Mouse (Mus musculus): Measurements from ENCODE around the gene Trmt10a.
"Not testable (repeated sequence)": the region's sequence is repeated elsewhere in the genome, so short reads cannot be mapped to it uniquely, and the experiment has no call there.

Trmt10a gene

DNA sequence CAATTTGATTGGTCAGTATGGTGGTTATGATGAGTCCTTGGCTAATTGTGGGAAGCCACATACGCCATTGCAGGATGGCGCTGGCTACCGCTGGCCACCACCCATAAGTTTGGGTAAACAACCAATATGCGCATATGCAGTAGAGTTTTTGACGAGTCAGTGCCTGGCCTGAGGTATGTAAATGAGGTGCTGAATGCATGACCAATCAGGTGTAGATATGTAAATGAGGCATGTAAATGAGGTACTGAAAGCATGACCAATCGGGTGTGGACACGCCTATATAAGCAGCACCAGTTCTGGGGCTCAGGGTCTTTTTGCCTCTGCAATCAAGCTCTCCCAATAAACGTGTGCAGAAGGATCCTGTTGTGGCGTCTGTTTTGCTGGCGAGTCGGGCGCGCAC lies 5.1 kb upstream of the Trmt10a start:
- not testable (repeated sequence) for DNase-seq

GRCm38 (mm10) chr3:138139663-138140062 lies 3.6 kb upstream of the Trmt10a start:
- DNase-seq = no peak

- peak; percentile 20 to 35 for DNase-seq
Measured at GRCm38 (mm10) chr3:138142052-138142732, 1.1 kb upstream of the Trmt10a start.

DNA sequence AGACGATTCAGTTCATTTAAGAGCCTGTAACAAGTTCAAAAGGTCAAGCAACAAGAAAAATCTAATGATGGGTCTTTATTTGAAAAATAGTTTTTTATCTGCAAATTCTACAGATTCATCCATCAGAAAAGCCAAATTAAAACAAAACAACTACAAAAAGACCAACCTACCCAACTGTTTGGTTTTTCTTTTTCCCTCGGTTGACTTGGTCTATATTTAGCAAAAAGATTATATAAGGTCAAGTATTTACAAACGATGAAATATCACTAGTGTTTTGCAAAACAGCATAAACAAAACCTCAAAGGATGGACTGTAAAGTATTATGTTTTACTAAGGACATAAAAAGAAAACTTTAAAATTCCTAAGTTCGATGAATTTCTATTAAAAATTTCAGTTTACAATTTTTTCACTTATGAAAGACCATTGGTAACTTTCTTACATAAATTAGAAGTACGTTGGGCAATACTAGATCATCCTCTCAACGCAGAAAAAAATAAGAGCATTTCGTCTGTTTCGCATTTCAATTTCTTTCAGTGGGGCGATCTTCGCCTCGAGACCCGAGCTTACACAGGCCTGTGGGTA lies 424 bp upstream of the Trmt10a start:
- DNase-seq = no peak

DNA sequence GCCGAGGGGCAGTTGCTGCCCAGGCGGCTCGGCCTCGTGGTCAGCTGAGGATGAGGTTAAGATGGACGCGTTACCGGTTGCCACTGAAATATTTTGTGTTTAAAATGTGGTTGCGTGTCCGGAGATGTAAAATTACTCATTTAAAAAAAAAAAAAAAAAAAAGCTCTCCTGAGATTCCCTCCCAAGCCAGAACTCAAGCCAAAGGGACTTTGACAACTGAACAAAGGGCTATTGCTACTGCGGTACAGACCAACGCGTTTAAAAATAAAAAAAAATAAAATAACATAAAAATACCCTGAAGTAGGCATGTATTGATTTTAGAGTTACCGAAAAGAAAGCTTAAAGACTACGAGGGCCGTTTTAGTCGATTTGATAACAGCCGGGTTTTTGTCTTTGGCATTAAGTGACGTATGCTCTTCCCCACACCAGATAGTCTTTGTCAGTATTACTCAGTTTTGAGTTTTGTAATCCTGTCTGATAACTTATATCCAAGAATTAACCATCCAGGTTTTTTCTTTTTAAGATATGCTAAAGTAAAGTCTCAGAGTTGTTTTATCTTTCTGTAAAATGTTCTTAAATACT lies 903 bp downstream of the Trmt10a start:
- DNase-seq = no peak

GRCm38 (mm10) chr3:138144642-138145171 lies 1.5 kb downstream of the Trmt10a start, which contains the start of gene Mttp:
Mttp (minus strand) TSS chr3:138144968.
- DNase-seq = peak; percentile 88 to 93

DNA sequence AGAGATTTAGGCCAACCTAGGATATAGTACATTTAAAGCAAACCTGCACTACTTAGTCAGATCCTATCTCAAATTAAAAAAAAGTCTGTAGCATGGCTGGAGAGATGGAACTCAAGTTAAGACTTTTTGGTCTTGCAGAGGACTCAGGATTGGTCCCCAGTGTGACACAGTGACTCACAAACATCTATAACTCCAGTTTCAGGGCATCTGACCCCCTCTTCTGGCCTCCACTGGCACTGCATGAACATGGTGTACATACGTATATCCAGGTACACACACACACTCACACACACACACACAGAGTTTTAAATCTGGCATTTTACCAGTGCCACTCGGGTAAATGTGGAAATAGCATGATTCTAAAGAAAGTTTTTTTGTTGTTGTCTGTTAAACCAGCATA lies 5.6 kb downstream of the Trmt10a start:
- no peak for DNase-seq

- DNase-seq = no peak
Measured at GRCm38 (mm10) chr3:138155062-138155461, 11.8 kb downstream of the Trmt10a start.

- peak; percentile 81 to 90 for DNase-seq
Measured at GRCm38 (mm10) chr3:138156651-138157050, 13.4 kb downstream of the Trmt10a start.

- no peak for DNase-seq
Measured at GRCm38 (mm10) chr3:138161623-138162022, 18.4 kb downstream of the Trmt10a start.

- no peak for DNase-seq
Measured at GRCm38 (mm10) chr3:138162553-138163183, 19.4 kb downstream of the Trmt10a start.

GRCm38 (mm10) chr3:138173291-138173690 lies 30.0 kb downstream of the Trmt10a start:
- DNase-seq = no peak

- no peak for DNase-seq
Measured at GRCm38 (mm10) chr3:138175551-138175950, 32.3 kb downstream of the Trmt10a start.

DNA sequence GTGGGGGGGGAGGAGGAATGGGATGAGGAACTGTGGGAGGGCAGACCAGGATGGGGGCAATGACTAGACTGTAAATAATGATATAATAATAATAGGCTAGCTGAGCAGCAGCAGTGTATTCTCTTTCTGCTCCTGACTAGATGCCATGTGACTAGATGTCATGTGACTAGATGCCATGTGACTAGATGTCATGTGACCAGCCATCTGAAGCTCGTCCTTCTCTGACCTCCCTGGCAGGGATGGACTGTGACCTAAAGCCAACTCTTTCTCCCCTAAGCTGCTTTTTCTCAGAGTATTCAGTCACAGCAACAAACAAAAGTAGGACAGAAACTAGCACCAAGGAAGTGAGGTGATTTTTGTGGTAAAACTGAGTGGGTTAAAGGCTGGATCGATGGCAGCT lies 38.8 kb downstream of the Trmt10a start:
- DNase-seq = no peak

- DNase-seq = no peak
Measured at GRCm38 (mm10) chr3:138183371-138183770, 40.1 kb downstream of the Trmt10a start.

DNA sequence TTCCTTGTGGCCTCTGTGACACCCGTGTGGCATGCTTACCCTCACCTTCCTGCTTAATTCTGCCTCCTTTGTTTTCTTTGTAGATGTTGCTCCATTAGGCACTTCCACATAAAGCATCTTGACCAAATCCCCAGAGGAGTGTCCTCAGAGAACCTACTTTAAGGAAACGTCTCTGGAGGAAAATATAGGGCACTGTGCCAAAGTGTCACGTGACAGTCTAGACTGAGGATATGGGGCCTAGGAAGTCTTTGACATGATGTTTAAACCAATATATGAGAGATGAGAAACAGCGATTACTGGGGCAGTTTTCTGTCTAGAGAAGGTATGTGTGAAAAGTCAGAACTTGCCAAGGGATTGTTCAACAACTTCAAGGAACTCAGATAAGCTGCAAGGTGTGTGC lies 42.0 kb downstream of the Trmt10a start:
- DNase-seq = peak in 1 of 2 experiments; percentile 28

DNA sequence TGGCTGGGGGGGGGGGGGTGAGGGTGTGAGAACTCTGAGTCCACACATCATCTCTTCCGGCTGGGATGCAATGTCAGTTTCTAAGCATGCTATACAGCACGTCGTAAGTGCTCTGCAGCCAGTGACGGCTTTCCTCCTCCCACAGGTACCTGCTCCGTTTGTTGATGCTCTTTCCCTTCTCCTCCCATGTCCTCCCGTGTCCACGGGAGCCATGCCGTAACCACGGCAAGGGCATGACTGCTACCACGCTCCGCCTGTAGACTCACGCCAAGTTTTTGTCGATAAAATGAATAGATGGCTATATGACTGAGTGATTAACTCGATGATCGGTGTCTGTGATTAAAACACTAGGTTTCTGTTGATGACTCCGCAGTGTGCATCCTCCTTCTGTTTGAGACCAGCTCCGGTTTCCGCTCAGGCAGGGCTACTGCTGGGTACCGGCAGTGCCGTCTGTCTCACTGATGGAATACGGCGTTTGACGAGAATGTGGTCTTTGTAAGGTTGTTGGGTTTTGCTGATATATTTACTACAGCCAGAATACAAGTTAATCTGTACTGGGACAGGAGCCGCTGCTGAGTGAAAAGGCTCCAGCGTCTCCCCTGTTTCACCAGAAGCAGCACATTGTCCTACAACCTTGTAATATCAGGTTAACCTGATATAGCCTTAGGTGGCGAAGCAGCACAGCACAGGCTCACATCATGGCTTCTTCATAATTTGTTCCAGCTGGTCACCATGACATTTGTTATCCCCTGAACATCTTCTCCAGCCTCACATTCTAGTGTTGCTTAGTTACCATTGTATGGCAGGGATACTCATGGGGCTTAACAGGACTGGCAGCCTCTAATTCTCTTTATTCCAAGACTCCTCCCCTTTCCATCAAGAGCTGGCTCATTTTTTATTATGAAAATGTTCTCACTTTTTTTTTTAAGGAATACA lies 43.0 kb downstream of the Trmt10a start:
- peak in 1 of 2 experiments; percentile 16 for DNase-seq

- no peak for DNase-seq
Measured at GRCm38 (mm10) chr3:138192260-138192659, 49.0 kb downstream of the Trmt10a start.

GRCm38 (mm10) chr3:138193683-138194302 lies 50.5 kb downstream of the Trmt10a start, which contains the start of gene 4930579F01Rik:
4930579F01Rik (minus strand) TSS chr3:138193825.
- no peak for DNase-seq

DNA sequence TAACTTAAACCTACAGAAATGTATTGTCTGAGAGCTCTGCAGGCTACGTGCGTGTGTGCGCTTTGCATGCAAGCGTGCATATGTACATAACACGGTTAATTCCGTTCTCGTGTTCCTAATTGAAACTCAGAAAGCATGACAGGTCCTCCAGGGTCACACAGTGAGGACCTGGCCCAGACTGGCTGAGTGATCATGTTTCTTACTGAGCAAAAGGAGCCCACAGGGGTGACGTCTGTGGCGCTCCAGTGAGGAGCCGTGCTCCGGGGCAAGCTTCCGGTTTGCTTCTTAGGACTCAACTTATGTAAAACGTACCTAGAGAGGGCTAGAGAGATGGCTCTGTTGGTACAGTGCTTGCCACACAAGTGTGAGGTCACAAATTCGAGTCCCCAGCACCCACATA lies 53.8 kb downstream of the Trmt10a start:
- no peak for DNase-seq

DNA sequence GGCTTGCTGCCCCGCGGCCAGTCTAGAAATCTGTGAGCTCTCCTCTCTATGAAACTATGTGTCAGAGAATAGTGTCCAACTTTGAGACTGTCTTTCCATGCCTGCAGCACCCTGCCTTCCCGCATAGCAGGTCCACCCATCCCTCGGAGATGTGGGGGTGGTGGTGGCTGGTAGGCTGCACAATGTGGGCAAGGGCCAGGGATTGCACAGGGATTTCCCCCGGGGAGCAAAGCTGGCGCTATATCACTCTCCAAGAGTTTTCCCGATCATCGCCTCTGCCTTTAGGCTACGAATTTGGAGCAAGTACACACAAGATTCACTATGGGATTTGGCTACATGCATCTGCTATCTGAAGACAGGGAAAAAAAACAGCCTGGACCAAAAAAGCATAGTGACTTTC lies 54.3 kb downstream of the Trmt10a start:
- peak; percentile 10 to 28 for DNase-seq
